Mouse (Mus musculus) kidney, postnatal 10 days (tissue): ENCODE measurements at regions not wholly inside any gene's neighbourhood (a gene's known extent, or its start where the extent isn't known, plus 50 kb on each side); places are given as distances from the start of the nearest gene placed in this dataset.

Source experiments
- DNase-seq: peaks from one replicate; pipeline ENCODE4 v3.0.0; 2021; ENCODE audit warnings: mixed read lengths

DNA sequence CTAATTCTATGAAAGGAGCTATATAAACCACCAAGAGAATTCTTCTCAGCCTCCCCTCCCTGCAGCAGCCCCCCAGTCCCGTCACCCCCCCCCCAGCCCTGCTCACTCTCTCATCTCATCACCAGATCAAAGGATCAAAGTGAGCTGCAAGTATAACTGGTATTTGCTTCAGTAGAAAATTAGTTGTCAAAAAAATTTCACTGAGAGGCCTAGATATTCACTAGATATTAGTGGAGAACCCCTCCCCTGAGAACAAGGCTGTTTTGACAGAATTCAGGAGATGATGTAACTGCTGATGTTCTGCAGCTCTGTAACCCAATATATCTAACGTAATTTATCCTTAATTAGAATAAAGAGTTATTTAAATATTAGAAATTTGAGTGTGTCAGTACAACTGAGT lies 124.2 kb upstream of the Slitrk2 start:
- no peak for DNase-seq

DNA sequence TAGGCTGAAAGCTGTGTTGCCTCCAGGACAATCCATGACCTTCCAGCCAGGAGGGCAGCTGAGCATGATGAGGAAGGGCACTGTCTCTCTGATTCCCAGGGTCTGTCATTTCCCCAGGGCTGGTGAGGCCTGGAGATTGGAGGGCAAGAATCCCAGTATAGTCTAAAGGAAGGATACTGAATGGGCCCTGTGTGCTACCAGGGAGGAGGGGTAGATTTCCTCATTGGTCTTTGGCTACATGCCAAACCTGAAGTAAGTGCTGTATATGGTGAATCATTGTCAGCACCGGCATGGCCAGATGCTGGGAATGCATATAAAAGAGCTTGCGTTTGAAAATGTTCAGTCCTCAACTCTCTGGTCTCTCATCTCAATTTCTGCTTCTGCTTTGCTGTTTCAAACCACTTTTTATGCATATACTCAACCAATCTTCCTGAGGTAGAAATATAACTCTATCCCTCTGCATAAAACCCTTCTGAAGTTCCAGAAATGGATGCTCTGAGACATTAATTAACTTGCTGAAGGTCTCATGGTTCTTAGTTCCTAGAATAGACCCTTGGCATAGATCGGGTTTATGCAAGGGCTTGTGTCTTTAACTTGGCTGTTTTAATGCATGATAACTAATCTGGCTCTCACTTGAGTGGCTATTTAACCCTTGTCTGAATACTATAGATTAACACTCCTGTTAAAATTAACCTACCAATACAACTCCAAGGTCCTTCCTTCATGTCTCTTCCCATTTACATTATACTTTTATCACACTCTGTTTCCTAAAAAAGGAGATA lies 122.1 kb upstream of the Slitrk2 start:
- no peak for DNase-seq

- DNase-seq, result peak; percentile 4
Observed at GRCm38 (mm10) chrX:66528931-66529330, 120.2 kb upstream of the Slitrk2 start.

GRCm38 (mm10) chrX:66544002-66544520 lies 105.1 kb upstream of the Slitrk2 start:
- no peak for DNase-seq

DNA sequence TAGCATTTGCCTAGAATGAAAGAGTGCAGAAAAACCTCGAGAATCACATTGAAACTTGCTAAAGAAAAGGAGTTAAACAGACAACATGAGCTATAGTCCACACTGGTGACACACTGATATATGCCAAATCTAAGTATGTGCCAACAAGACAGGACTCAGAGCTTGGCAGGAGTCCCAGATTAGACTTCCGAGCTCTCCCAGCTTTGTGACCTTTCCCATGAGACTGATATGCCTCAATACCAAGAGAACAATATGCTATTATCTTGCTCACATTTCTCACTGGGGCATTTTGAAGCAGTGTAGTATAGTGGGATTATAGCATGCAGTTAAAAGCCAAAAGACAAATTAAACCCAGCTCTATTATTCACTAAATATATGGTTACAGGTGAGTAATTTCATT lies 94.6 kb upstream of the Slitrk2 start:
- DNase-seq, result peak; percentile 3
